Mouse (Mus musculus) gonadal fat pad, adult 2 months (tissue): ENCODE data around the gene Serpina3n. TPM values are rescaled to one million over a fixed set of nuclear protein-coding genes. Genes with fewer than 3 reads are reported as not detected.
"Not testable (repeated sequence)": the region's sequence is repeated elsewhere in the genome, so short reads cannot be mapped to it uniquely, and the experiment has no call there.

Experiments used
- DNase-seq: peaks from one replicate; pipeline ENCODE4 v3.0.0-alpha.2; 2012; ENCODE audit warnings: low read depth
- polyA plus RNA-seq: library from polyadenylated mRNA; depleted of rRNA; stranded (reverse); fragments of >200 nt; gene quantifications from 2 replicates; pipeline ENCODE4 v1.2.3, GENCODE M21; 2012; rRNA removed

The Serpina3n gene
- polyA plus RNA-seq, 1 experiment = 496 TPM

DNA sequence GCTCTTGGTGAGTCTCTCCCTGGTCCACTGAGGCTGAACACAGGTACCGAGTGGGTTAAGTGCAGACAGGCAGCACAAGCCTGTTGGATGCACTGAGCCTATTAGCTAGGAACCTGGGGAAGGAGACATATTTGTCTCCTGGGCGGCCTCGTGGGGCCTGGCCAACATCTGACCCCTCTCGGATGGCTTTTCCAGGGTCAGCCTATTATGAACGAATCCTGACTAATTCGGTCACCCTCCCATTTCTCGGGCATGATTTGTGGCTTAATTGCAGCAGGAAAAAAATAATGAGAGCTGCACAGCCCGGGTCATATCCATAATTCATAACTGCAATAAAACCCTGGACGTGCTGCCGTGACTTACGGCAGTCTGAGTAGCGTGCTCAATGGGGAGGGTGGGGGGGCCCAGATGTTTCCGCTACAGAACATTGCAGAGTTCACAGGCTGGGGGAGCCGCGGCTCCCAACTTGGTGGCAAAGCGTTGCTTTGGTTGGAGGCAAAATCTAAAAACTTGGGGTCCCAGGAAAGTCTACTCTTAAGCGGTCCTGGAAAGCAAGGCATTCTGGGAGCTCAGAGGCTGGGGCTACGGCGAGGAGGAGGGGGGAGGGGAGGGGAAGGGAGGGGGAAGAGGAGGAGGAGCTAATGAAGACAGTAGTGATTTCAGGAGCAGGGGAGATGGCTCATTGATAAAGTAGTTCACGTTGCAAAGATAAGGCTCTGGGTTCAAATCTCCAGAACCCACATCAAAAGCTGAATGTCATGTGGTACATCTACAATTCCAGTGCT, 27.6 kb downstream of the Serpina3n start:
- no peak for DNase-seq

DNA sequence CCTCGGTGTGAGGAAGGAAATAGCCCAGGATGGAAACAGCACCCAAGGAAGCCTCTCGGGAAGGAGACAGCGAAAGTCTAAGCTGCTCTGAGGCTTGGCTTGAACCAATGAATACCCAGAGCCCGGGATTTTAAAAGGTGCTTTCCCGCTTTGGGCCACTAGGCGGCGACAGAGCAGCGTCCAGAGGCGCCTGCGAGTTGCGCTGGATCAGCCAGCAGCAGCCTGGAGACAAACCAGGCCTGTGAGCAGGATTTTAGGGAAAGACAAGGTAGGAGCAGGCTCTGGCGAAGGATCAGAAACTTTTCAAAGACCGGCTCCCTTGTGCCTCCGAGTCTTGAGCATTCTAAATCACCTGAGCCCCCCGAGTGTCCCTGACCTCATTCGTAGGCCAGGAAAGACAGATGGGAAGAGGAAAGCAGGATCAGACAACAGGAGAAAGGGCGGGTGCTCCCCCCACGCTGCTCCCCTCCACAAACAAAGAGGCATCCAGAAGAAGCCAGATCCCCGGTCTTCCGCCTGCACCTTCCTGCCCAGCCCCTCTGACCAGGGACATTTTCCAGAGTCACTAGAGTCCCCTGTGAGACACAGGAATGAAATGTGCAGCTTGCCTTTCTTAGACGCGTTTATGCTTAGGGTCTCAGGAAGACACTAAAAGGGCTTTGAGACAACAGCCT, 33.7 kb downstream of the Serpina3n start:
- no peak for DNase-seq

DNA sequence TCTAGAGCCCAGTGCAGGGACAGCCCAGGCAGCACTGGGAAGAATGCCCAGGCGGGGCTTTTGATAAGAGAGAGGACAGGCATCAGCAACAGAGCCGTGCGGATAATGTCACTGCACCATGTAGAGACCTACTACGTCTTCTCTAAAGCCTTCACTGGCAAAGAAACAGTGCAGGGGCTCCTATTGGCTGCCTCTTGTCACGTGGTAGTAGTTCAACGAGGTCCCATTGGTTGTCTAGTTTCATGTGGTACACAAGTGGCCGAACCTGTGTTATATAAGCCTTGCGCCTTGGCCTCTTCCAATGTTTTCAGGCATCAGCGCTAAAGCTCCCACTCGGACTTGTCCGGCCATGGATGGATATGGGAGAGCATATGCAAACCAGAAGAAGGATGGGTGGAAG, 37.2 kb downstream of the Serpina3n start:
- no peak for DNase-seq

DNA sequence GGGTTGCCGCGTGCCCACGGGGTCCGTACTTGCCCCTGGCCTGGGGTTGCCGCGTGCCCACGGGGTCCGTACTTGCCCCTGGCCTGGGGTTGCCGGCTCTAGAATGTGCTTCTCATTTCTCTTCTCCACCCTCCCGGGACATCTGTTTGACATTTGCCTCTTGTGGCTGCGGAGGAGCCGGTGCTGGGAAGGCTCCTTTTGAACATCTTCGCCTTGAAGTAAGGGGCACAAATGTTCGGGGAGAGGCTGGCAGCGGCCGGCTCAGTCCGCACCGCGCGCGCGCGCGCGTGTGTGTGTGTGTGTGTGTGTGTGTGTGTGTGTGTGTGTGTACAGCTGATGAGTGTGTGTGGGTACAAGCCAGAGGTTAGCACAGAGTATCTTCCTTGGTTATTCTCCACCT, 40.5 kb downstream of the Serpina3n start:
- DNase-seq = not testable (repeated sequence)

DNA sequence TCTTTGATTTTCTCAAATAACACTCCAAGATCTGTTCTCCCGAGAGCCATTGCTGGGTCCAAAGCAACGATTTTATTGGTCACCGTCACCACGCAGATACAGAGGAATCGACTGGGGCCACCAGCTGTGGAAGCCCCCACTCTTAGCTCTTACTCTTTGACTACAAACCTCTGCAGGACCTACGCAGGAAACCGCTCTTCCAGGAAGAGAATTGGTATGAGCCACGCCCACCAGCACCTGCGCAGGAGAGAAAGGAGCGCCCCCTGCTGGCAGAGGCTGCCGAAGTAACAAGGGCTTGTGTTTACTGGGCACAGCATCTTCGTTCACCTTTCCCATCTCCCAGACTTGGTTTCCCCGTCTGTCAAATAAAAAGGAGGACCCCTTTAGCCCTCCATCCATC, 41.6 kb downstream of the Serpina3n start:
- DNase-seq = no peak

DNA sequence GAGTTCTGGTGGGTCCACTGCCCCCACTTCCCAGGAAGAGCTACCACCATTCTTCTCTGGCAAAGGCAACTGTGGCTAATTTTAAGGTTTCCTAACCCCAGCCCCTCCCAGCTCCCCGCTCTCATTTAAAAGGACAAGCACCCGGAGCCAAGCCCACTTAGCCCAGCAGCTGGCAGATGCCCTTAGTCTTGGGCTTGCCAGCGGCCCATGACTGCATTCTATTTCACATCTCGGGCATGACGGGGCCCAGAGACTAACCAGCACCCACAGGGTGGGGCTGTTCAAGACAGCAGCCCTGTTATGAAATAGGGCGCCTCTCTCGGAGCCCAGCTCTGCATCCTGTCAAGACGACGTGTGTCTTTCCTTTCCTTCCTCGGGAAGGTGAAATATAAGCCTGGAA, 43.7 kb downstream of the Serpina3n start:
- no peak for DNase-seq

DNA sequence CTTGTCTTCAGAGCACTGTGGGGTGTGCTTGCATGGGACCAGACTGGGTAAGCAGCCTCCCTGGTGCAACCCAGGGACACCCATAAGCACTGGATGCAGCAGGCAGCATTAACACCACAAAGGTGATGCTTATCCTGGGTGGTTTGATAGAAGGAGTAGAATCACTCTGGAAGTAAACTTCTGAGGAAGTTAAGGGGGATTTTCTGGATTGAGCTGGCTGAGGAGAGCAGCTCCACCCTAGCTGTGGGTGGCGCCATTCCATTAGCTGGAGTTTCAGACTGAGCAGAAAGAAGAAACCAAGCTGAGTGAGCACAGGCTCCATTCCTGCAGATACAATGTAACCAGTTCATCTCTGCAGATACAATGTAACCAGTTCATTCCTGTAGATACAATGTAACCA, 46.5 kb downstream of the Serpina3n start:
- no peak for DNase-seq

DNA sequence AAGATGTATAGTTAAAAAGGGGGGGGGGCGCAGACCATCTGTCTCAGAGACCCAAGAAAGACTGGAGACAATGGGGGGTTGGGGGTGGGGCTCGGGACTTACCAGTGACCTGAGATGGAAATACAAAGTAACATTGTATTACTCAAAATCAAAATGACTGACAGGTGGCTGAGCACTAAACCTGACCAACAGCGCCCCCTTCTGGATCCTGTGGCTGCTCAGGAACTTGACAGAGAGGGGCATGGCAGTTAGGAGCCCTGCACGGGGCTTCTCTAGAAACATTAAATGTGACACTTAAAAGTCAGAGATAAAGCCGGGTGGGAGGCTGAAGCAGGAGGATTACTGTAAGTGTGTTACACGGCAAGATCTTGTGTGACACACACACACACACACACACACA, 52.8 kb downstream of the Serpina3n start:
- DNase-seq = no peak

DNA sequence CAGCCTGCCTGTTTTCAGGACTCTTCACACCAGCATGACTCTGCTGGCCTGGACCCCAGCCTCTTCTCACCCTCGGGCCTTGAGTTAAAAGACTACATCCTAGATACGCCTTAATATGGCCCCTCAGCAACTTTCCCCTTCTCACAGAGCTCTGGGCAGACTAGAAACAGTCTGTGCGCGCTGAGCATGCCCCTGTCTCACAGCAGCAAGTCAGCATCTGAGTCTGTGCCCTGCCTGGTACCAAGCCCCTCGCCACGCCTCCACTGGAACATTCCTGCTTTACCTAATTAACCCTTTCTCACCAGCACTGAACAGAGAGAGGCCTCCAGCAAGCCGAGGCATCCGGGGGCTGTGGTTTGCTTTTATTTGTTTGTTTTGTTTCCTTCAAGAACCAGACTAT, 54.8 kb downstream of the Serpina3n start:
- no peak for DNase-seq

Other genes with a start within 250 kb of the Serpina3n start
- gene Serpina3f, start 192.2 kb upstream of the Serpina3n start, polyA plus RNA-seq = 0.27 and 0.57 TPM in 2 replicates
- 2.4 and 3.2 TPM in 2 replicates for gene Serpina3g, start 170.5 kb upstream of the Serpina3n start, polyA plus RNA-seq
- gene Serpina3i, start 143.6 kb upstream of the Serpina3n start, polyA plus RNA-seq = 1.1 and 1.3 TPM in 2 replicates
- gene Serpina3j, start 92.2 kb upstream of the Serpina3n start, polyA plus RNA-seq = 0.46 TPM in 1 of 2 replicates, not detected in the other
- gene Serpina3k, start 68.2 kb upstream of the Serpina3n start, polyA plus RNA-seq = 0.92 and 2.1 TPM in 2 replicates
- 1.5 and 3.5 TPM in 2 replicates for gene Serpina3m, start 68.2 kb upstream of the Serpina3n start, polyA plus RNA-seq
- gene Gsc, start 66.6 kb downstream of the Serpina3n start, polyA plus RNA-seq = 0.24 and 0.25 TPM in 2 replicates